Mouse (Mus musculus) urinary bladder, postnatal 36 days (tissue): Measurements from ENCODE around the gene Chtop.
A peak's percentile ranks its signal among the peaks of the same experiment; 100 is the strongest.

Experiments
- DNase-seq, 2 experiments: peaks; one replicate each; pipeline ENCODE4 v3.0.0; 2022; ENCODE audit warnings: low spot score in 2 of 2, mixed read lengths in 1 of 2

Chtop gene

GRCm38 (mm10) chr3:90465081-90465685, 44.1 kb downstream of the Chtop start:
- no peak for DNase-seq

- DNase-seq, result peak in 1 of 2 experiments; percentile 43
Observed at GRCm38 (mm10) chr3:90464552-90465080, 44.7 kb downstream of the Chtop start.

- no peak for DNase-seq
Observed at GRCm38 (mm10) chr3:90462579-90462978, 46.7 kb downstream of the Chtop start.

- DNase-seq, result no peak
Observed at GRCm38 (mm10) chr3:90461935-90462334, 47.4 kb downstream of the Chtop start.

GRCm38 (mm10) chr3:90460315-90460714, 49.0 kb downstream of the Chtop start:
- no peak for DNase-seq

GRCm38 (mm10) chr3:90459727-90460126, 49.6 kb downstream of the Chtop start:
- no peak for DNase-seq

GRCm38 (mm10) chr3:90454931-90455330, 54.4 kb downstream of the Chtop start:
- no peak for DNase-seq

- DNase-seq, result no peak
Observed at GRCm38 (mm10) chr3:90451396-90452095, 57.8 kb downstream of the Chtop start.

GRCm38 (mm10) chr3:90450874-90451273, 58.4 kb downstream of the Chtop start:
- no peak for DNase-seq
